Mouse (Mus musculus): Measurements from ENCODE around the gene Pecr.

GRCm38 (mm10) chr1:72213954-72214353 is 70.2 kb downstream of the Pecr start:
- TF ChIP-seq CTCF (IDR thresholded peaks at IDR 0.05; ENCODE audit: extremely low read depth, insufficient read depth, insufficient read length, insufficient replicate concordance) (no peak), POLR2A (IDR thresholded peaks at IDR 0.05; ENCODE audit: low read depth, low read length) (no peak)

Measured in spleen, adult 2 months (tissue).